Comparison of ENCODE assay signal across 7 mouse cellular contexts in the genomic region with DNA sequence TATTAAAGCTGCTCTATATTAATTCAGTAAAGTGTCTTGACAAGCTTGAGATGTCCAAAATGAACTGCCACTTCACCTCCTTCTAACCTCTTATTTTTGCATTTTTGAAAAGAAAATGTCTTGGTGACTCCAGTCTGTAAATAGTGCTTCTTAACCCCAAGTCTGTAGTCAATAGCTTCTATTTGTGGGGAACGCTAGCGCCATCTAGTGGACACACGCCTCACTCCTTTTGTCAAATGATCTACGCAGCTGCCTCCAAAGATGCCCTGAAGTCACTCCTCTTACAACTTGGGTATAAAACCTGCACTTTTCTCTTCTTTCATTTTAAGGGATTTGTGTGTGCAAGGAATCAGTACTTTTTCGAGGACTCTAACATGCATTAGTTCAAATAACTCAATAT.
DNase-seq lines count a peak whose midpoint lies in the region; ATAC-seq and TF ChIP-seq lines count a peak whose summit lies in the region.

No protein-coding gene starts in this region.

- H3K36me3 ChIP-seq in ES-Bruce4 (ENCODE audit: control insufficient read depth, insufficient read depth, low read length, poor library complexity, severe bottlenecking), result no peaks in the 10 kb centered on the region

- CTCF ChIA-PET in Patski (lab: Charles Lee), result interaction anchor here (0.7 to 2.0 kb wide), 6 partner anchors 9 to 278 kb away, joined by 3 to 9 read pairs (median 4); no protein-coding TSS in a partner anchor

- no peak for TF ChIP-seq POLR2A in ES-Bruce4 (IDR thresholded peaks at IDR 0.05; ENCODE audit: insufficient read depth, low read length)

- in situ Hi-C loops in Patski (cut with MboI; ENCODE audit: low pct_unique_long_range_greater_than_20kb), result loop anchor here (25.0 kb wide), 1 partner anchor 445 kb away; no protein-coding TSS in a partner anchor

- no peaks in the 10 kb centered on the region for H3K9me3 ChIP-seq in ES-Bruce4 (replicated peaks; ENCODE audit: control insufficient read depth, insufficient read depth, low read length, poor library complexity, severe bottlenecking)

- H3K27me3 ChIP-seq in ES-Bruce4 (ENCODE audit: control insufficient read depth, insufficient read depth, low read length, poor library complexity, severe bottlenecking) (no peaks in the 10 kb centered on the region), Patski (peaks cover 10% of the 10 kb centered on the region)

- no peak overlapping the region for H3K27ac ChIP-seq in ES-Bruce4 (ENCODE audit: insufficient read depth, low read length)

- 6% methylated on average over 5 of the region's 5 CpGs for WGBS in large intestine, adult 2 months

- H3K4me3 ChIP-seq in ES-Bruce4 (ENCODE audit: low read depth, low read length), result no peak overlapping the region

- DNase-seq in Patski (ENCODE audit: low read depth, low spot score), result no peak
- peak; percentile 71 for DNase-seq in cerebellum, adult 9-10 months
- peak; percentile 9 to 61 for DNase-seq in frontal cortex, postnatal 14 days (ENCODE audit: low spot score in 2 of 2)
- peak; percentile 35 for DNase-seq in large intestine, adult 2 months (ENCODE audit: low read depth, low spot score)
- DNase-seq in lung, postnatal 10 days, result peak; percentile 69
- DNase-seq in right cerebral cortex, adult 18-20 months, result peak; percentile 50

- TF ChIP-seq EP300 in ES-Bruce4 (IDR thresholded peaks at IDR 0.05; ENCODE audit: insufficient read depth, low read depth, low read length), result no peak

- TF ChIP-seq CTCF in ES-Bruce4 (IDR thresholded peaks at IDR 0.05; ENCODE audit: low read depth, low read length), result peak; percentile 51
- peak; percentile 73 for TF ChIP-seq CTCF in Patski (IDR thresholded peaks at IDR 0.05)

- no peaks in the 10 kb centered on the region for H3K4me1 ChIP-seq in ES-Bruce4 (ENCODE audit: control insufficient read depth, insufficient read depth, low read length)

- H3K9ac ChIP-seq in ES-Bruce4 (ENCODE audit: low read depth, poor library complexity, severe bottlenecking), result no peak overlapping the region

- ATAC-seq in Patski, result no peak

- POLR2A ChIA-PET in Patski (lab: Charles Lee), result no interaction called here
